Mouse (Mus musculus) lung, postnatal 0 days (tissue): Measurements from ENCODE around the gene Rps3. TPM values are rescaled to one million over a fixed set of nuclear protein-coding genes. Genes with fewer than 3 reads are reported as not detected.

Experiments
- ATAC-seq: fragments of 200-750 bp; cut with Nextera tagmentation; 2 replicates; pipeline ENCODE4 v1.8.0; 2017; ENCODE audit warnings: moderate library complexity
- DNase-seq: peaks from one replicate; pipeline ENCODE4 v3.0.0-alpha.2; 2016; ENCODE audit warnings: low spot score
- H3K27ac ChIP-seq: fragments of 300-500 bp; sonication (generic); 2 replicates; pipeline ENCODE4 v1.5.1; 2014; ENCODE audit warnings: antibody characterized with exemption, mild to moderate bottlenecking, low read length, mixed read lengths
- H3K27me3 ChIP-seq: fragments of 300-500 bp; sonication (generic); replicated peaks from 2 replicates; pipeline ENCODE4 v1.6.1; 2014; ENCODE audit warnings: low read length, mixed read lengths; ENCODE audit not compliant: insufficient read depth
- H3K36me3 ChIP-seq: fragments of 300-500 bp; sonication (generic); 2 replicates; pipeline ENCODE4 v1.6.1; 2014; ENCODE audit warnings: low read length, mixed read lengths; ENCODE audit not compliant: insufficient read depth
- H3K4me1 ChIP-seq: fragments of 300-500 bp; sonication (generic); 2 replicates; pipeline ENCODE4 v1.6.1; 2014; ENCODE audit warnings: antibody characterized with exemption, low read depth, low read length, mixed read lengths; ENCODE audit not compliant: insufficient read depth
- H3K4me2 ChIP-seq: fragments of 300-500 bp; sonication (generic); replicated peaks from 2 replicates; pipeline ENCODE4 v1.6.1; 2014; ENCODE audit warnings: low read depth, mild to moderate bottlenecking, low read length, moderate library complexity, mixed read lengths
- H3K4me3 ChIP-seq: fragments of 300-500 bp; sonication (generic); 2 replicates; pipeline ENCODE4 v1.5.1; 2014; ENCODE audit warnings: low read depth, low read length
- H3K9ac ChIP-seq: fragments of 300-500 bp; sonication (generic); replicated peaks from 2 replicates; pipeline ENCODE4 v1.6.1; 2014; ENCODE audit warnings: low read depth, mild to moderate bottlenecking
- H3K9me3 ChIP-seq: fragments of 300-500 bp; sonication (generic); 2 replicates; pipeline ENCODE4 v1.6.1; 2016; ENCODE audit warnings: low read length, mixed read lengths
- CTCF ChIP-seq: IDR thresholded peaks from 2 replicates; pipeline ENCODE4 v1.5.1; 2016; ENCODE audit warnings: antibody characterized with exemption, mild to moderate bottlenecking
- EP300 ChIP-seq: IDR thresholded peaks from 2 replicates; pipeline ENCODE4 v1.6.1; 2016; ENCODE audit warnings: antibody characterized with exemption, mild to moderate bottlenecking, control low read depth
- whole genome bisulfite sequencing: fragments of 180-500 bp; shearing (Covaris S2); extraction: QIAGEN DNeasy Blood & Tissue Kit; methylation state at CpG from one replicate; pipeline ENCODE4 v1.1.7; 2014; 5-methylcytosine and 5-hydroxymethylcytosine counted together
- polyA plus RNA-seq: library from polyadenylated mRNA; unstranded; fragments of >200 nt; fragmentation: Nextera tagmentation; extraction: Ambion mirVana; gene quantifications from 2 replicates; pipeline ENCODE4 v1.2.1, GENCODE M21; 2015

The Rps3 gene
- polyA plus RNA-seq, 1 experiment from 2014 or later, result 625 TPM

DNA sequence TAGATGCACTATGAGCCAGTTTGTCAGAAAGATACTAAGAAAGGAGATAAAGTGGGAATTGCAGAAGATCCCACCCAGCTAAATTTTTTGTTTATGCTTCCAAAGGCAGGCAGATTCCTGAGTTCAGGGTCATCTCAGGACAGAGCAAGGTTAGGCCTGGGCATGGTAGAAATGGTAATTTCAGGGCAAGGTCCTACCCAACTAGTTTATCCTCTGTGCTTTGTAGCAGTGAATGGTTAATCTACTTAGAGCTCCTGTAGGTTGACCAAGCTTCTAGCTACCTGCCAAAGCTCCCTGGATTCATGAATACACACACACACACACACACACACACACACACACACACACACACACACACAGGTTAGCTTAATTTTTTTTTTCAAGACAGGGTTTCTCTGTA, 21.0 kb upstream of the Rps3 start:
- Histone ChIP-seq H3K4me3 (no peak overlapping the region), H3K27me3 (no peaks in the 10 kb centered on the region), H3K36me3 (no peaks in the 10 kb centered on the region), H3K9me3 (no peaks in the 10 kb centered on the region), H3K27ac (no peak overlapping the region), H3K4me2 (no peak overlapping the region), H3K4me1 (no peaks in the 10 kb centered on the region), H3K9ac (no peak overlapping the region)
- ATAC-seq (no peak), DNase-seq (no peak)
- TF ChIP-seq EP300 (no peak), CTCF (no peak)

- Histone ChIP-seq H3K4me1 (no peaks in the 10 kb centered on the region), H3K4me2 (no peak overlapping the region), H3K4me3 (no peak overlapping the region), H3K9ac (no peak overlapping the region), H3K27me3 (no peaks in the 10 kb centered on the region), H3K9me3 (no peaks in the 10 kb centered on the region), H3K27ac (no peak overlapping the region), H3K36me3 (no peaks in the 10 kb centered on the region)
- 52% methylated on average over 1 of the region's 1 CpGs for WGBS
- ATAC-seq (no peak), DNase-seq (no peak)
- TF ChIP-seq CTCF (no peak), EP300 (no peak)
These were observed 17.6 kb upstream of the Rps3 start for GRCm38 (mm10) chr7:99501148-99501547.

GRCm38 (mm10) chr7:99500655-99501054, 17.1 kb upstream of the Rps3 start:
- WGBS, result 24% methylated on average over 5 of the region's 5 CpGs

GRCm38 (mm10) chr7:99500201-99500600, 16.7 kb upstream of the Rps3 start:
- Histone ChIP-seq H3K9ac (no peak overlapping the region), H3K36me3 (no peaks in the 10 kb centered on the region), H3K27me3 (no peaks in the 10 kb centered on the region), H3K4me3 (no peak overlapping the region), H3K4me2 (no peak overlapping the region), H3K4me1 (no peaks in the 10 kb centered on the region), H3K9me3 (no peaks in the 10 kb centered on the region), H3K27ac (no peak overlapping the region)
- TF ChIP-seq EP300 (no peak), CTCF (peak; percentile 98)
- DNase-seq (peak; percentile 94), ATAC-seq (peak; percentile 93)
- WGBS, result 3% methylated on average over 8 of the region's 8 CpGs

More at GRCm38 (mm10) chr7:99500655-99501054, 17.1 kb upstream of the Rps3 start:
- H3K27me3 ChIP-seq, result no peaks in the 10 kb centered on the region
- no peak overlapping the region for H3K4me3 ChIP-seq
- TF ChIP-seq CTCF, result no peak
- no peak overlapping the region for H3K9ac ChIP-seq
- no peaks in the 10 kb centered on the region for H3K4me1 ChIP-seq
- H3K27ac ChIP-seq, result no peak overlapping the region
- H3K4me2 ChIP-seq, result no peak overlapping the region
- no peaks in the 10 kb centered on the region for H3K9me3 ChIP-seq
- H3K36me3 ChIP-seq, result no peaks in the 10 kb centered on the region
- DNase-seq (no peak), ATAC-seq (peak; percentile 48)

GRCm38 (mm10) chr7:99499128-99499527, 15.6 kb upstream of the Rps3 start:
- TF ChIP-seq CTCF, result no peak
- peak; percentile 52 for TF ChIP-seq EP300
- 44% methylated on average over 1 of the region's 1 CpGs for WGBS
- peak; percentile 50 for ATAC-seq

GRCm38 (mm10) chr7:99489708-99490107, 6.2 kb upstream of the Rps3 start:
- Histone ChIP-seq H3K9ac (no peak overlapping the region), H3K27ac (no peak overlapping the region), H3K36me3 (no peaks in the 10 kb centered on the region), H3K4me1 (no peaks in the 10 kb centered on the region), H3K4me3 (no peak overlapping the region), H3K27me3 (no peaks in the 10 kb centered on the region), H3K9me3 (no peaks in the 10 kb centered on the region), H3K4me2 (no peak overlapping the region)
- no peak for ATAC-seq
- no peak for DNase-seq
- 62% methylated on average over 5 of the region's 5 CpGs for WGBS
- TF ChIP-seq EP300, result no peak
- TF ChIP-seq CTCF, result no peak

More at GRCm38 (mm10) chr7:99499128-99499527, 15.6 kb upstream of the Rps3 start:
- H3K27ac ChIP-seq, result no peak overlapping the region
- H3K4me2 ChIP-seq, result no peak overlapping the region
- H3K4me3 ChIP-seq, result no peak overlapping the region
- no peak overlapping the region for H3K9ac ChIP-seq
- H3K9me3 ChIP-seq, result no peaks in the 10 kb centered on the region
- H3K36me3 ChIP-seq, result no peaks in the 10 kb centered on the region
- no peaks in the 10 kb centered on the region for H3K27me3 ChIP-seq
- peak; percentile 60 for DNase-seq
- no peaks in the 10 kb centered on the region for H3K4me1 ChIP-seq

DNA sequence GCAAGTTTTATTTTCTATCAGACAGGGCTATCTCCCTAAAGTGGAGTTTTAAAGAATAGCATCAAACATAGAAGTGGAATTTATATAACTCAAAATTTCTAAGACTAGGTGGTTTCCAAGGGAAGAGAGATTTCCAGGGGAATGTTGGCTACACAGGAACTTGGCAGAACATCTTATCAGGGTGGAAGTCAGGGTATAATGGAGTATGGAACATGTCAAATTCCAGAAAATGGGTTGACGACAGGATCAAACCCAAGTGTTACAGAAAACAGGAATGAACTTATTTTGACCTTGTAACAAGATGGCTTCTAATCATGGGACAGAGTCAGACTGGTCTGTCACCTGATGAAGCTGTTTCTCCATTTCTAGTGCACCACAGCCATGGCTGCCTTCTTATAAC, 1.1 kb upstream of the Rps3 start:
- Histone ChIP-seq H3K27ac (no peak overlapping the region), H3K27me3 (no peaks in the 10 kb centered on the region), H3K4me2 (no peak overlapping the region), H3K36me3 (peaks cover 22% of the 10 kb centered on the region), H3K9me3 (no peaks in the 10 kb centered on the region), H3K4me1 (peaks cover 11% of the 10 kb centered on the region), H3K9ac (no peak overlapping the region), H3K4me3 (no peak overlapping the region)
- DNase-seq, result no peak
- TF ChIP-seq EP300 (no peak), CTCF (no peak)
- no peak for ATAC-seq
- 76% methylated on average over 1 of the region's 1 CpGs for WGBS
